Mouse (Mus musculus) stomach, postnatal 0 days (tissue): ENCODE results near the gene Rnf121. TPM values are rescaled to one million over a fixed set of nuclear protein-coding genes. Genes with fewer than 3 reads are reported as not detected.
A peak's percentile ranks its signal among the peaks of the same experiment; 100 is the strongest.

Source experiments
- ATAC-seq: fragments of 200-750 bp; cut with Nextera tagmentation; 2 replicates; pipeline ENCODE4 v1.8.0; 2017; ENCODE audit not compliant: low FRiP score, low TSS enrichment
- DNase-seq: peaks from one replicate; pipeline ENCODE4 v3.0.0-alpha.2; 2016; ENCODE audit warnings: low spot score
- H3K27ac ChIP-seq: fragments of 300-500 bp; sonication (generic); replicated peaks from 2 replicates; pipeline ENCODE4 v1.5.1; 2014; ENCODE audit warnings: mild to moderate bottlenecking, control low read depth
- H3K27me3 ChIP-seq: fragments of 300-500 bp; sonication (generic); 2 replicates; pipeline ENCODE4 v1.6.1; 2014; ENCODE audit warnings: low read length; ENCODE audit not compliant: control insufficient read depth, insufficient read depth
- H3K36me3 ChIP-seq: fragments of 300-500 bp; sonication (generic); 2 replicates; pipeline ENCODE4 v1.6.1; 2014; ENCODE audit warnings: low read length, mixed read lengths; ENCODE audit not compliant: control insufficient read depth, insufficient read depth
- H3K4me1 ChIP-seq: fragments of 300-500 bp; sonication (generic); replicated peaks from 2 replicates; pipeline ENCODE4 v1.6.1; 2014; ENCODE audit warnings: antibody characterized with exemption; ENCODE audit not compliant: control insufficient read depth, insufficient read depth
- H3K4me2 ChIP-seq: fragments of 300-500 bp; sonication (generic); replicated peaks from 2 replicates; pipeline ENCODE4 v1.6.1; 2014; ENCODE audit warnings: low read depth, mild to moderate bottlenecking, control low read depth, moderate library complexity
- H3K4me3 ChIP-seq: fragments of 300-500 bp; sonication (generic); 2 replicates; pipeline ENCODE4 v1.5.1; 2014; ENCODE audit warnings: low read depth, low read length, control low read depth
- H3K9ac ChIP-seq: fragments of 300-500 bp; sonication (generic); 2 replicates; pipeline ENCODE4 v1.6.1; 2014; ENCODE audit warnings: mild to moderate bottlenecking, low read length, control low read depth, mixed read lengths
- H3K9me3 ChIP-seq: fragments of 300-500 bp; sonication (generic); 2 replicates; pipeline ENCODE4 v1.6.1; 2016; ENCODE audit warnings: low read length; ENCODE audit not compliant: control insufficient read depth
- CTCF ChIP-seq: IDR thresholded peaks from 2 replicates; pipeline ENCODE4 v1.5.1; 2016; ENCODE audit warnings: antibody characterized with exemption, low read depth, mild to moderate bottlenecking, moderate library complexity
- EP300 ChIP-seq: optimal IDR thresholded peaks from 2 replicates; pipeline ENCODE3; 2016; ENCODE audit warnings: antibody characterized with exemption
- WGBS: fragments of 180-500 bp; shearing (Covaris S2); extraction: QIAGEN DNeasy Blood & Tissue Kit; methylation state at CpG from one replicate; pipeline ENCODE4 v1.1.7; 2014; 5-methylcytosine and 5-hydroxymethylcytosine counted together
- polyA plus RNA-seq: library from polyadenylated mRNA; unstranded; fragments of >200 nt; fragmentation: Nextera tagmentation; extraction: Ambion mirVana; gene quantifications from 2 replicates; pipeline ENCODE4 v1.2.1, GENCODE M21; 2015

Gene Rnf121
- polyA plus RNA-seq, 1 experiment from 2014 or later, result 18.0 TPM

- TF ChIP-seq EP300 (no peak), CTCF (no peak)
- Histone ChIP-seq H3K4me3 (no peak overlapping the region), H3K27ac (no peak overlapping the region; the same call in 1 of the 2 replicates), H3K27me3 (no peaks in the 10 kb centered on the region), H3K4me2 (no peak overlapping the region), H3K9ac (no peak overlapping the region), H3K4me1 (no peaks in the 10 kb centered on the region), H3K36me3 (peaks cover 50% of the 10 kb centered on the region), H3K9me3 (no peaks in the 10 kb centered on the region)
- DNase-seq (no peak), ATAC-seq (no peak)
- WGBS, result 81% methylated on average over 3 of the region's 3 CpGs
Observed at GRCm38 (mm10) chr7:101994241-101994640, 71.0 kb downstream of the Rnf121 start.

- Histone ChIP-seq H3K4me2 (no peak overlapping the region), H3K4me1 (no peaks in the 10 kb centered on the region), H3K27ac (no peak overlapping the region), H3K27me3 (no peaks in the 10 kb centered on the region), H3K36me3 (peaks cover 18% of the 10 kb centered on the region), H3K9ac (no peak overlapping the region), H3K4me3 (no peak overlapping the region), H3K9me3 (no peaks in the 10 kb centered on the region)
- no peak for DNase-seq
- WGBS, result 91% methylated on average over 3 of the region's 3 CpGs
- no peak for ATAC-seq
- no peak for TF ChIP-seq EP300
Observed at GRCm38 (mm10) chr7:101985081-101985480, 80.2 kb downstream of the Rnf121 start.

GRCm38 (mm10) chr7:101982735-101983134, 82.5 kb downstream of the Rnf121 start:
- ATAC-seq (peak; percentile 38; the same call in 1 of the 2 replicates), DNase-seq (no peak)
- TF ChIP-seq EP300 (no peak), CTCF (no peak)
- H3K9ac ChIP-seq, result no peak overlapping the region
- no peaks in the 10 kb centered on the region for H3K9me3 ChIP-seq
- 90% methylated on average over 1 of the region's 1 CpGs for WGBS
- H3K4me2 ChIP-seq, result no peak overlapping the region
- H3K4me1 ChIP-seq, result no peaks in the 10 kb centered on the region
- no peak overlapping the region for H3K4me3 ChIP-seq
- H3K27ac ChIP-seq, result no peak overlapping the region
- peaks cover 4% of the 10 kb centered on the region; the same call in 1 of the 2 replicates for H3K36me3 ChIP-seq
- no peaks in the 10 kb centered on the region for H3K27me3 ChIP-seq

- H3K27ac ChIP-seq, result 0 out of 2 replicates have a peak overlapping the region, but pooled peaks have one; percentile 5
- ATAC-seq, result no peak
- no peaks in the 10 kb centered on the region for H3K27me3 ChIP-seq
- DNase-seq, result no peak
- no peak overlapping the region for H3K4me2 ChIP-seq
- no peaks in the 10 kb centered on the region for H3K36me3 ChIP-seq
- peaks cover 3% of the 10 kb centered on the region; the same call in 1 of the 2 replicates for H3K4me1 ChIP-seq
- no peak overlapping the region for H3K4me3 ChIP-seq
- TF ChIP-seq EP300 (no peak), CTCF (no peak)
- no peak overlapping the region for H3K9ac ChIP-seq
- 28% methylated on average over 2 of the region's 2 CpGs for WGBS
- H3K9me3 ChIP-seq, result no peaks in the 10 kb centered on the region
Observed at GRCm38 (mm10) chr7:101974505-101974904, 90.8 kb downstream of the Rnf121 start.

- no peak overlapping the region for H3K4me3 ChIP-seq
- no peaks in the 10 kb centered on the region for H3K27me3 ChIP-seq
- DNase-seq, result no peak
- 58% methylated on average over 3 of the region's 3 CpGs for WGBS
- TF ChIP-seq CTCF (no peak), EP300 (no peak)
- no peak overlapping the region for H3K27ac ChIP-seq
- H3K4me1 ChIP-seq, result peaks cover 3% of the 10 kb centered on the region; the same call in 1 of the 2 replicates
- no peak overlapping the region for H3K9ac ChIP-seq
- H3K36me3 ChIP-seq, result no peaks in the 10 kb centered on the region
- no peak overlapping the region for H3K4me2 ChIP-seq
- no peaks in the 10 kb centered on the region for H3K9me3 ChIP-seq
- ATAC-seq, result no peak
Observed at GRCm38 (mm10) chr7:101973730-101974129, 91.5 kb downstream of the Rnf121 start.

- ATAC-seq (no peak), DNase-seq (no peak)
- TF ChIP-seq CTCF (no peak), EP300 (no peak)
- Histone ChIP-seq H3K9ac (peak overlapping the region; percentile 84), H3K9me3 (no peaks in the 10 kb centered on the region), H3K4me3 (peak overlapping the region; percentile 72), H3K4me2 (peak overlapping the region; percentile 82), H3K36me3 (no peaks in the 10 kb centered on the region), H3K27me3 (no peaks in the 10 kb centered on the region), H3K4me1 (peaks cover 3% of the 10 kb centered on the region; the same call in 1 of the 2 replicates), H3K27ac (peak overlapping the region; percentile 100)
- 34% methylated on average over 2 of the region's 2 CpGs for WGBS
Observed at GRCm38 (mm10) chr7:101971721-101972120, 93.5 kb downstream of the Rnf121 start.
